Mouse (Mus musculus) neural tube, embryonic 14.5 days (tissue): ENCODE data around the gene Acaa1b. TPM values are rescaled to one million over a fixed set of nuclear protein-coding genes. Genes with fewer than 3 reads are reported as not detected.

Experiments
- ATAC-seq: fragments of 200-750 bp; cut with Nextera tagmentation; 2 replicates; pipeline ENCODE4 v1.8.0; 2017; ENCODE audit warnings: low read depth, mild to moderate bottlenecking, moderate TSS enrichment, moderate library complexity
- H3K27ac ChIP-seq: fragments of 300-500 bp; sonication (generic); 2 replicates; pipeline ENCODE4 v1.5.1; 2014; ENCODE audit warnings: low read depth, mild to moderate bottlenecking, control low read depth, low read length, moderate library complexity, mixed read lengths
- H3K27me3 ChIP-seq: fragments of 300-500 bp; sonication (generic); 2 replicates; pipeline ENCODE4 v1.6.1; 2014; ENCODE audit warnings: low read length; ENCODE audit not compliant: control insufficient read depth, insufficient read depth
- H3K36me3 ChIP-seq: fragments of 300-500 bp; sonication (generic); 2 replicates; pipeline ENCODE4 v1.6.1; 2014; ENCODE audit warnings: low read length, mixed read lengths; ENCODE audit not compliant: control insufficient read depth, insufficient read depth
- H3K4me1 ChIP-seq: fragments of 300-500 bp; sonication (generic); 2 replicates; pipeline ENCODE4 v1.6.1; 2014; ENCODE audit warnings: low read length; ENCODE audit not compliant: control insufficient read depth, insufficient read depth
- H3K4me2 ChIP-seq: fragments of 300-500 bp; sonication (generic); 2 replicates; pipeline ENCODE4 v1.6.1; 2014; ENCODE audit warnings: mild to moderate bottlenecking, low read depth, low read length, control low read depth
- H3K4me3 ChIP-seq: fragments of 300-500 bp; sonication (generic); 2 replicates; pipeline ENCODE4 v1.5.1; 2014; ENCODE audit warnings: low read depth, low read length, control low read depth, mixed read lengths
- H3K9ac ChIP-seq: fragments of 300-500 bp; sonication (generic); replicated peaks from 2 replicates; pipeline ENCODE4 v1.6.1; 2014; ENCODE audit warnings: low read depth, mild to moderate bottlenecking, control low read depth, low read length, mixed read lengths
- H3K9me3 ChIP-seq: fragments of 300-500 bp; sonication (generic); 2 replicates; pipeline ENCODE4 v1.6.1; 2016; ENCODE audit warnings: low read length; ENCODE audit not compliant: control insufficient read depth
- WGBS: fragments of 180-500 bp; shearing (Covaris S2); extraction: QIAGEN DNeasy Blood & Tissue Kit; methylation state at CpG from one replicate; pipeline ENCODE4 v1.1.7; 2014; 5-methylcytosine and 5-hydroxymethylcytosine counted together
- polyA plus RNA-seq: library from polyadenylated mRNA; unstranded; fragments of >200 nt; fragmentation: Nextera tagmentation; extraction: Ambion mirVana; gene quantifications from 2 replicates; pipeline ENCODE4 v1.2.1, GENCODE M21; 2014

The Acaa1b gene
- polyA plus RNA-seq, 1 experiment from 2014 or later, result 4.8 TPM

- H3K36me3 ChIP-seq, result no peaks in the 10 kb centered on the region
- peak overlapping the region; percentile 70 for H3K4me2 ChIP-seq
- 4% methylated on average over 19 of the region's 19 CpGs for WGBS
- no peak; the same call in 1 of the 2 replicates for ATAC-seq
- no peak overlapping the region; the same call in 1 of the 2 replicates for H3K9ac ChIP-seq
- no peaks in the 10 kb centered on the region for H3K9me3 ChIP-seq
- 0 out of 2 replicates have a peak, but pooled peaks cover 3% of the 10 kb centered on the region for H3K4me1 ChIP-seq
- H3K4me3 ChIP-seq, result peak overlapping the region; percentile 49
- no peaks in the 10 kb centered on the region for H3K27me3 ChIP-seq
- H3K27ac ChIP-seq, result no peak overlapping the region
Observed at GRCm38 (mm10) chr9:119102783-119103113, 54.1 kb downstream of the Acaa1b start.

DNA sequence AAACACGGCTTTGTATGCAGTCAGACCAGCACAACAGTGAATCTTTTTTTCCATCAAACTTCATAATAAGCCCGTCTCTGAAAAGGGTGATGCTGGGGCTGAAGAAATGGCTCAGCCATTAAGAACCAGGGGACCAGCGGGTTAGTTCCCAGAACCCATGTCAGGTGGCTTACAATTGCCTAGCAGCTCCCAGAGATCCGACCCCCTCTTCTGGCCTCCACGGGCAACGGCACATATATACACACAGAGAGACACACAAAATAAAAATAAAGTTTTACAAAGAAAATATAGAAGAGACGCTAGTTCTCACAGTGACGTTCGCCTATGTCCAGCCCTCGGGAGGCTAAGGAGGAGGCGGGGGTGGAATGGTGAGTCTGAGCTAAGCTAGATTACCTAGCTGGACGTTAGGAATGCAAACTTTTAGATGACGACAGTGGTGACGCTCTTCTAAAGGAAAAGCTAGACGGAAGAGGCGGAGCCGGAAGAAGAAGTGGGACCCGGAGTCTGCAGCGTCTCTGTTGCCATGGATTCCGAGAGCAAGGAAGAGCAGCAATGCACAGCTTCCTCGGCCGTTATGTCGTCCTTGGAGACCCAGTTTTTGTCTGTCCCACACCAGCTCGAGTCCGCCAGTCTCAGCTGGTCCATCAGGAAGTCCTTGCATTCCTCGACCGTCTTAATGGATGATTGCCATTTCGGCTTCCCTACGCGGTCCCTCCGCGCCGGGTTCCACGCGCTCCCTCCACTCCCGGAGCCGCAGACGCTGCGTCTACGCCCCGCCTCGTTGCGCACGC is 54.7 kb downstream of the Acaa1b start, which contains the start of gene Dlec1:
Gene Dlec1 (plus strand): TSS at position 487 of the 791 bp plus-strand sequence.
- H3K4me1 ChIP-seq, result 0 out of 2 replicates have a peak, but pooled peaks cover 3% of the 10 kb centered on the region
- H3K4me3 ChIP-seq, result peak within 1 kb of the TSS; percentile 49
- H3K27me3 ChIP-seq, result no peaks in the 10 kb centered on the region
- no peaks in the 10 kb centered on the region for H3K36me3 ChIP-seq
- H3K9me3 ChIP-seq, result no peaks in the 10 kb centered on the region
- H3K9ac ChIP-seq, result no peak within 1 kb of the TSS; the same call in 1 of the 2 replicates
- ATAC-seq, result peak; percentile 90
- 0 out of 2 replicates have a peak within 1 kb of the TSS, but pooled peaks have one; percentile 16 for H3K27ac ChIP-seq
- H3K4me2 ChIP-seq, result peak within 1 kb of the TSS; percentile 70
- WGBS, result 3% methylated on average over 44 of the region's 44 CpGs

- Histone ChIP-seq H3K27ac (no peak overlapping the region), H3K4me3 (no peak overlapping the region), H3K36me3 (no peaks in the 10 kb centered on the region), H3K9ac (no peak overlapping the region), H3K27me3 (no peaks in the 10 kb centered on the region), H3K4me1 (0 out of 2 replicates have a peak, but pooled peaks cover 3% of the 10 kb centered on the region), H3K9me3 (no peaks in the 10 kb centered on the region), H3K4me2 (no peak overlapping the region)
- no peak for ATAC-seq
- WGBS, result 19% methylated on average over 15 of the region's 15 CpGs
Observed at GRCm38 (mm10) chr9:119100177-119100898, 56.6 kb downstream of the Acaa1b start.

Other genes with a start within 250 kb of the Acaa1b start
- 9.8 and 11.1 TPM in 2 replicates for gene Ctdspl, start 230.6 kb downstream of the Acaa1b start, polyA plus RNA-seq
- gene Vill, start 104.3 kb downstream of the Acaa1b start, polyA plus RNA-seq, result 3.6 and 5.9 TPM in 2 replicates
- 14.7 and 19.9 TPM in 2 replicates for gene Plcd1, start 63.6 kb downstream of the Acaa1b start, polyA plus RNA-seq
- gene Dlec1, start 54.6 kb downstream of the Acaa1b start, polyA plus RNA-seq, result 1.1 and 1.2 TPM in 2 replicates
- gene Gm47289, start 2.1 kb upstream of the Acaa1b start, polyA plus RNA-seq, result not detected in 2 replicates
- gene Slc22a13, start 52.0 kb upstream of the Acaa1b start, polyA plus RNA-seq, result not detected in 2 replicates
- gene Oxsr1, start 165.3 kb upstream of the Acaa1b start, polyA plus RNA-seq, result 16.2 and 17.0 TPM in 2 replicates
- 95.4 and 100 TPM in 2 replicates for gene Acaa1a, start 182.6 kb upstream of the Acaa1b start, polyA plus RNA-seq
- gene Myd88, start 184.3 kb upstream of the Acaa1b start, polyA plus RNA-seq, result 2.8 and 6.4 TPM in 2 replicates
- gene Xylb, start 200.3 kb upstream of the Acaa1b start, polyA plus RNA-seq, result 2.5 and 3.8 TPM in 2 replicates
- gene Slc22a14, start 208.5 kb upstream of the Acaa1b start, polyA plus RNA-seq, result not detected in 2 replicates
- 45.0 and 49.7 TPM in 2 replicates for gene Acvr2b, start 245.0 kb upstream of the Acaa1b start, polyA plus RNA-seq